8 mouse cellular contexts compared by ENCODE assay signal in the genomic region with DNA sequence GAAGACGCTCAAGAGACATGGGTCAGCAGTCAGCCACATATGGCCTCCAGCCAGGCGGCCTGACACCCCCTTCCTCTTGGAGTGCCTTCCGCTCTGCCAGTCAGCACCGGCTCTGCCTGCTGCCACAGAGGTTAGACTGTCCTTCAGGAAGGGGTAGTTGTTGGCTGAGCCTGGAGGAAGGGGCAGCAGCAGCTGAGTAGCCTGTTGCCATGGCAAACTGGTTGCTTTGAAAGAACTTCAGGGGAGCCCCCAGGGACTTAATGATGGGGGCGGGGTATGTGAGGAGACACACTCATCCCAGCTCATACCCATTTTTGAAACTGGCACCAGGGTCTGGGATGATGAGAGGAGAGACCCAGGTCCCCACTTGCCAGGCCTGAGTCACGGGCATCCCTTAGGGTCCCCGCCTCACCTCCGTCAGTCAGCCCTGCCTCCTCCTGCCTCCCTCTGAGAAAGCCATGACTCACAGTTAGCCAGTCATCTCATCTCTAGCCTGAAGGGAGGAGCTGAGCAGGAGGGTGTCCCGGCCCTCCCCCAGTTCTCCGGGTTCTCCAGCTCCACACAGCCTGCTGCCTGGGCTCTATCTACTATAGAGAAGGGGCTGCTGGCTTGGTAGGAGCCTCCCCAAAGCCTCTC. TPM values are rescaled to one million over a fixed set of nuclear protein-coding genes. Genes with fewer than 3 reads are reported as not detected.
DNase-seq lines count a peak whose midpoint lies in the region; ATAC-seq and TF ChIP-seq lines count a peak whose summit lies in the region.

No protein-coding gene starts in this region.

- DNase-seq in lung, adult 18-20 months = peak; percentile 52 to 70
- no peak for DNase-seq in lung, adult 2 months
- peak; percentile 79 for DNase-seq in c-Kit-positive CD71-positive TER-119-negative erythroid progenitor cells, embryonic 14.5 days (ENCODE audit: low read depth)
- DNase-seq in liver, adult 2 months (ENCODE audit: extremely low read depth, low read depth, low spot score) = no peak
- no peak for DNase-seq in thymus, postnatal 36 days

- WGBS in lung, adult 2 months = 22% methylated on average over 10 of the region's 10 CpGs
- 39% methylated on average over 10 of the region's 10 CpGs for WGBS in intestine, embryonic 16.5 days
- WGBS in liver, adult 2 months = 55% methylated on average over 10 of the region's 10 CpGs
- 4% methylated on average over 10 of the region's 10 CpGs for WGBS in neural tube, embryonic 13.5 days

- H3K4me3 ChIP-seq in lung, adult 2 months (replicated peaks; ENCODE audit: extremely low read depth, low read depth, low read length) = no peak overlapping the region
- no peak overlapping the region for H3K4me3 ChIP-seq in intestine, embryonic 16.5 days (ENCODE audit: low read length)
- peak overlapping the region; percentile 31; the same call in 1 of the 2 replicates for H3K4me3 ChIP-seq in liver, adult 2 months (ENCODE audit: insufficient read depth, low read depth, low read length)
- H3K4me3 ChIP-seq in neural tube, embryonic 13.5 days = peak overlapping the region; percentile 29

- H3K36me3 ChIP-seq in intestine, embryonic 16.5 days (ENCODE audit: control insufficient read depth, insufficient read depth, low read length) = no peaks in the 10 kb centered on the region
- H3K36me3 ChIP-seq in liver, adult 2 months (ENCODE audit: control insufficient read depth, insufficient read depth, low read length) = no peaks in the 10 kb centered on the region
- no peaks in the 10 kb centered on the region for H3K36me3 ChIP-seq in neural tube, embryonic 13.5 days

- ATAC-seq in granulocyte monocyte progenitor cell, adult 5-6 weeks (replicated peaks; ENCODE audit: poor library complexity, severe bottlenecking) = peak; percentile 67
- ATAC-seq in intestine, embryonic 16.5 days = peak; percentile 61
- ATAC-seq in neural tube, embryonic 13.5 days (ENCODE audit: low read depth) = peak; percentile 65

- H3K27ac ChIP-seq in intestine, embryonic 16.5 days (ENCODE audit: low read length) = no peak overlapping the region
- 0 out of 2 replicates have a peak overlapping the region, but pooled peaks have one; percentile 5 for H3K27ac ChIP-seq in liver, adult 2 months (replicated peaks; ENCODE audit: insufficient read depth, low read depth, low read length)
- H3K27ac ChIP-seq in neural tube, embryonic 13.5 days (replicated peaks) = peak overlapping the region; percentile 78

- no peaks in the 10 kb centered on the region for H3K79me2 ChIP-seq in liver, adult 2 months (ENCODE audit: control insufficient read depth, insufficient read depth, low read length)

- no peak for TF ChIP-seq POLR2A in lung, adult 2 months (IDR thresholded peaks at IDR 0.05; ENCODE audit: borderline replicate concordance, extremely low read depth, low read depth, low read length)
- TF ChIP-seq POLR2A in liver, adult 2 months (IDR thresholded peaks at IDR 0.05; ENCODE audit: extremely low read depth, insufficient read depth, low read length) = no peak

- peak overlapping the region; percentile 21; the same call in 1 of the 2 replicates for H3K9ac ChIP-seq in intestine, embryonic 16.5 days (ENCODE audit: low read depth, low read length)
- H3K9ac ChIP-seq in liver, adult 2 months (ENCODE audit: low read depth, low read length) = peak overlapping the region; percentile 57
- H3K9ac ChIP-seq in neural tube, embryonic 13.5 days = peak overlapping the region; percentile 57

- no peak for TF ChIP-seq CTCF in lung, adult 2 months (IDR thresholded peaks at IDR 0.05; ENCODE audit: insufficient read depth, low read length)
- TF ChIP-seq CTCF in liver, adult 2 months (IDR thresholded peaks at IDR 0.05; ENCODE audit: low read depth, low read length) = no peak

- peaks cover 19% of the 10 kb centered on the region for H3K4me1 ChIP-seq in lung, adult 2 months (ENCODE audit: control insufficient read depth, insufficient read depth, low read length)
- H3K4me1 ChIP-seq in intestine, embryonic 16.5 days (ENCODE audit: control insufficient read depth, insufficient read depth, low read length) = peaks cover 43% of the 10 kb centered on the region
- H3K4me1 ChIP-seq in liver, adult 2 months (ENCODE audit: control insufficient read depth, insufficient read depth, low read length) = 0 out of 2 replicates have a peak, but pooled peaks cover 2% of the 10 kb centered on the region
- H3K4me1 ChIP-seq in neural tube, embryonic 13.5 days (replicated peaks) = peaks cover 83% of the 10 kb centered on the region

- H3K4me2 ChIP-seq in intestine, embryonic 16.5 days (ENCODE audit: low read depth, low read length) = no peak overlapping the region
- H3K4me2 ChIP-seq in neural tube, embryonic 13.5 days = peak overlapping the region; percentile 43

- H3K27me3 ChIP-seq in intestine, embryonic 16.5 days (replicated peaks; ENCODE audit: control insufficient read depth, insufficient read depth, low read length) = no peaks in the 10 kb centered on the region
- no peaks in the 10 kb centered on the region for H3K27me3 ChIP-seq in liver, adult 2 months (ENCODE audit: control insufficient read depth, insufficient read depth, low read length)
- H3K27me3 ChIP-seq in neural tube, embryonic 13.5 days = no peaks in the 10 kb centered on the region

- no peaks in the 10 kb centered on the region for H3K9me3 ChIP-seq in intestine, embryonic 16.5 days (ENCODE audit: control insufficient read depth, low read length)
- H3K9me3 ChIP-seq in neural tube, embryonic 13.5 days = no peaks in the 10 kb centered on the region

RNA-seq across cellular contexts. Expression of a gene that starts 9.4 kb away (rescaled TPM):
- polyA plus RNA-seq in lung, adult 2 months (2012; rRNA removed) = 192 and 233 TPM in 2 replicates
- 115 and 208 TPM in 2 replicates for total RNA-seq in granulocyte monocyte progenitor cell, adult 5-6 weeks (2014; fragmentation: Nextera tagmentation)
- total RNA-seq in granulocyte monocyte progenitor cell, adult 5-6 weeks (2017) = 50.3 and 50.9 TPM in 2 replicates
- 24.4 and 26.8 TPM in 2 replicates for polyA plus RNA-seq in intestine, embryonic 16.5 days (2015; fragmentation: Nextera tagmentation; extraction: Ambion mirVana)
- total RNA-seq in liver, adult 2 months (2014; rRNA removed) = 0.55 and 2.3 TPM in 2 replicates
- 3.0 and 4.2 TPM in 2 replicates for polyA plus RNA-seq in liver, adult 2 months (2012; rRNA removed)
- 160 and 168 TPM in 2 replicates for polyA plus RNA-seq in neural tube, embryonic 13.5 days (2015; fragmentation: Nextera tagmentation; extraction: Ambion mirVana)

RNA-seq across cellular contexts. Expression of a gene that starts 33.5 kb away (rescaled TPM):
- polyA plus RNA-seq in lung, adult 2 months (2012; rRNA removed) = 15.4 and 18.9 TPM in 2 replicates
- total RNA-seq in granulocyte monocyte progenitor cell, adult 5-6 weeks (2014; fragmentation: Nextera tagmentation) = 142 and 175 TPM in 2 replicates
- total RNA-seq in granulocyte monocyte progenitor cell, adult 5-6 weeks (2017) = 170 and 173 TPM in 2 replicates
- polyA plus RNA-seq in intestine, embryonic 16.5 days (2015; fragmentation: Nextera tagmentation; extraction: Ambion mirVana) = 3.0 and 3.6 TPM in 2 replicates
- 3.0 and 5.0 TPM in 2 replicates for total RNA-seq in liver, adult 2 months (2014; rRNA removed)
- polyA plus RNA-seq in liver, adult 2 months (2012; rRNA removed) = 4.4 and 8.5 TPM in 2 replicates
- polyA plus RNA-seq in neural tube, embryonic 13.5 days (2015; fragmentation: Nextera tagmentation; extraction: Ambion mirVana) = 1.4 and 1.5 TPM in 2 replicates

Comparison
In these comparisons a context has a peak if more than half of its experiments do, and no peak if none do; other contexts are left out.
1. DNase-seq: peak in lung, adult 18-20 months (2 of 2) and c-Kit-positive CD71-positive TER-119-negative erythroid progenitor cells, embryonic 14.5 days (single experiment); none in lung, adult 2 months (single experiment), liver, adult 2 months (single experiment) and thymus, postnatal 36 days (0 of 2).
2. H3K4me3 ChIP-seq: peak in liver, adult 2 months (single experiment) and neural tube, embryonic 13.5 days (single experiment); none in lung, adult 2 months (single experiment) and intestine, embryonic 16.5 days (single experiment).
3. Peak in every context shown above with its lines, with median percentiles within 50 percentile points of each other: ATAC-seq and H3K9ac ChIP-seq.